Mouse (Mus musculus) kidney, adult 11 months (tissue): ENCODE measurements around the gene Msrb1.
"Not testable (repeated sequence)": the region's sequence is repeated elsewhere in the genome, so short reads cannot be mapped to it uniquely, and the experiment has no call there.

Experiments
- DNase-seq: peaks from one replicate; pipeline ENCODE4 v3.0.0; 2022

Msrb1 gene

GRCm38 (mm10) chr17:24720616-24721015, 15.8 kb upstream of the Msrb1 start:
- DNase-seq, result not testable (repeated sequence)

GRCm38 (mm10) chr17:24721383-24721955, 15.0 kb upstream of the Msrb1 start:
- DNase-seq, result not testable (repeated sequence)

GRCm38 (mm10) chr17:24722220-24722924, 14.1 kb upstream of the Msrb1 start:
- DNase-seq, result no peak

GRCm38 (mm10) chr17:24723122-24723880, 13.1 kb upstream of the Msrb1 start:
- no peak for DNase-seq

GRCm38 (mm10) chr17:24723881-24724180, 12.6 kb upstream of the Msrb1 start:
- DNase-seq, result no peak

- peak; percentile 94 for DNase-seq
These were observed 12.3 kb upstream of the Msrb1 start, which contains the start of gene Ndufb10 for GRCm38 (mm10) chr17:24724184-24724583. Gene Ndufb10, minus strand, starts transcription at chr17:24724478.

GRCm38 (mm10) chr17:24725637-24726390, 10.6 kb upstream of the Msrb1 start:
- DNase-seq, result no peak

GRCm38 (mm10) chr17:24727618-24728017, 8.8 kb upstream of the Msrb1 start, which contains the start of gene Rpl3l:
Gene Rpl3l, plus strand, starts transcription at chr17:24727820.
- DNase-seq, result no peak

- DNase-seq, result no peak
These were observed 8.3 kb upstream of the Msrb1 start for GRCm38 (mm10) chr17:24728184-24728583.

- no peak for DNase-seq
These were observed 7.4 kb upstream of the Msrb1 start for GRCm38 (mm10) chr17:24729067-24729466.

GRCm38 (mm10) chr17:24730787-24731186, 5.7 kb upstream of the Msrb1 start:
- DNase-seq, result no peak

GRCm38 (mm10) chr17:24732233-24732935, 4.1 kb upstream of the Msrb1 start:
- DNase-seq, result no peak

GRCm38 (mm10) chr17:24733434-24734050, 2.9 kb upstream of the Msrb1 start:
- DNase-seq, result no peak

GRCm38 (mm10) chr17:24734513-24734912, 1.9 kb upstream of the Msrb1 start:
- no peak for DNase-seq

GRCm38 (mm10) chr17:24735446-24735845, 996 bp upstream of the Msrb1 start:
- DNase-seq, result no peak

GRCm38 (mm10) chr17:24737135-24737810, 831 bp downstream of the Msrb1 start:
- DNase-seq, result peak; percentile 68

GRCm38 (mm10) chr17:24738238-24738637, 1.8 kb downstream of the Msrb1 start:
- peak; percentile 81 for DNase-seq

GRCm38 (mm10) chr17:24739926-24740325, 3.5 kb downstream of the Msrb1 start:
- no peak for DNase-seq

GRCm38 (mm10) chr17:24742307-24742706, 5.9 kb downstream of the Msrb1 start:
- DNase-seq, result no peak

- no peak for DNase-seq
These were observed 7.5 kb downstream of the Msrb1 start for GRCm38 (mm10) chr17:24743896-24744295.

- DNase-seq, result no peak
These were observed 7.9 kb downstream of the Msrb1 start for GRCm38 (mm10) chr17:24744381-24744780.
